Mouse (Mus musculus) forebrain, embryonic 14.5 days (tissue): Measurements from ENCODE around the gene Kif2c. TPM values are rescaled to one million over a fixed set of nuclear protein-coding genes. Genes with fewer than 3 reads are reported as not detected.

Experiments
- ATAC-seq: fragments of 200-750 bp; cut with Nextera tagmentation; 2 replicates; pipeline ENCODE4 v1.8.0; 2017; ENCODE audit warnings: mild to moderate bottlenecking, moderate library complexity
- DNase-seq: peaks from one replicate; pipeline ENCODE4 v3.0.0-alpha.2; 2015; ENCODE audit warnings: low spot score
- H3K27ac ChIP-seq: fragments of 300-500 bp; sonication (generic); 2 replicates; pipeline ENCODE4 v1.5.1; 2014; ENCODE audit warnings: low read depth, mild to moderate bottlenecking, control low read depth, low read length, moderate library complexity
- H3K27me3 ChIP-seq: fragments of 300-500 bp; sonication (generic); replicated peaks from 2 replicates; pipeline ENCODE4 v1.6.1; 2014; ENCODE audit warnings: low read length, control low read depth, mixed read lengths; ENCODE audit not compliant: control insufficient read depth, insufficient read depth
- H3K36me3 ChIP-seq: fragments of 300-500 bp; sonication (generic); 2 replicates; pipeline ENCODE4 v1.6.1; 2014; ENCODE audit warnings: low read length, control low read depth; ENCODE audit not compliant: control insufficient read depth, insufficient read depth
- H3K4me1 ChIP-seq: fragments of 300-500 bp; sonication (generic); 2 replicates; pipeline ENCODE4 v1.6.1; 2014; ENCODE audit warnings: antibody characterized with exemption, low read length, control low read depth; ENCODE audit not compliant: control insufficient read depth, insufficient read depth
- H3K4me2 ChIP-seq: fragments of 300-500 bp; sonication (generic); 2 replicates; pipeline ENCODE4 v1.6.1; 2014; ENCODE audit warnings: mild to moderate bottlenecking, control low read depth, low read length
- H3K4me3 ChIP-seq: fragments of 300-500 bp; sonication (generic); 2 replicates; pipeline ENCODE4 v1.5.1; 2014; ENCODE audit warnings: low read depth, low read length, control low read depth
- H3K9ac ChIP-seq: fragments of 300-500 bp; sonication (generic); 2 replicates; pipeline ENCODE4 v1.6.1; 2014; ENCODE audit warnings: mild to moderate bottlenecking, low read length, control low read depth, moderate library complexity
- H3K9me3 ChIP-seq: fragments of 300-500 bp; sonication (generic); replicated peaks from 2 replicates; pipeline ENCODE4 v1.6.1; 2016; ENCODE audit warnings: low read length, control low read depth, mixed read lengths; ENCODE audit not compliant: control insufficient read depth
- WGBS: fragments of 180-500 bp; shearing (Covaris S2); extraction: QIAGEN DNeasy Blood & Tissue Kit; methylation state at CpG from one replicate; pipeline ENCODE4 v1.1.7; 2014; 5-methylcytosine and 5-hydroxymethylcytosine counted together
- polyA plus RNA-seq: library from polyadenylated mRNA; unstranded; fragments of >200 nt; fragmentation: Nextera tagmentation; extraction: Ambion mirVana; gene quantifications from 2 replicates; pipeline ENCODE4 v1.2.1, GENCODE M21; 2014

Kif2c gene
- polyA plus RNA-seq, 1 experiment from 2014 or later = 38.5 TPM

DNA sequence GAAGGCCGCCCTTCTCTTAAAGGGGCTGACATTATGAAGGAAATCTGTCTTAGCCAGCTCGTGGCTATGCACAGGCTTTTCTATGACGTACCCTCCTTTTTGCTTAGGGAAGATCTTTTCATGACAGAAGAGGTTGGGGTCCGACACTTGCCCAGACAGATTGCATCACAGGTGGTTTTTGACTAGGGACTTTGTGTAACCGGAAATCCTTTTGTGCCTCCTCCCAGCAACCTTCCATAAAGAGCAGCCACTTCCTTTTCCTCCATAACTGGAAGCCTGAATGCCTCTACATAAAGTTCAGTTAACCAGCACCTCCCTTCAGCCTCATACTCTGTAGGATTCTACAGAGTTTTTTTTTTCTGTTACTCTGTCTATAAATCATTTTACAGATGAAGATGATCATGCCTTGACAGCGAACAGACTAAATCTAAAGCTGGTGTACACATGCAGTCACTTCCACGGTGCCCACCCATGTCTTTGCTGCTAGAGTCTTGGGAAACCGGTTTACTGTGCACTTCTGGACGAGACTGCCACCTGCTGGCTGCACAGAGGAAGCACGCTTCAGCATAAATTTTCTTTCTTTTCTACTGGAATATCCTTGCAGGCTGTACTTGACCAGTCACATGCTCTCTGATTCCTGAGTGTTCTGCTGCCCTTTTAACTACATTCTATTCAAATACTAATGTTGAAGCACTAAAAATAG, 36.2 kb upstream of the Kif2c start:
- Histone ChIP-seq H3K27me3 (no peaks in the 10 kb centered on the region), H3K36me3 (no peaks in the 10 kb centered on the region), H3K4me1 (no peaks in the 10 kb centered on the region), H3K9me3 (no peaks in the 10 kb centered on the region), H3K4me3 (no peak overlapping the region), H3K4me2 (no peak overlapping the region), H3K27ac (no peak overlapping the region), H3K9ac (no peak overlapping the region)
- 38% methylated on average over 10 of the region's 10 CpGs for WGBS
- DNase-seq (peak; percentile 78), ATAC-seq (0 out of 2 replicates have a peak, but pooled peaks have one; percentile 12)

DNA sequence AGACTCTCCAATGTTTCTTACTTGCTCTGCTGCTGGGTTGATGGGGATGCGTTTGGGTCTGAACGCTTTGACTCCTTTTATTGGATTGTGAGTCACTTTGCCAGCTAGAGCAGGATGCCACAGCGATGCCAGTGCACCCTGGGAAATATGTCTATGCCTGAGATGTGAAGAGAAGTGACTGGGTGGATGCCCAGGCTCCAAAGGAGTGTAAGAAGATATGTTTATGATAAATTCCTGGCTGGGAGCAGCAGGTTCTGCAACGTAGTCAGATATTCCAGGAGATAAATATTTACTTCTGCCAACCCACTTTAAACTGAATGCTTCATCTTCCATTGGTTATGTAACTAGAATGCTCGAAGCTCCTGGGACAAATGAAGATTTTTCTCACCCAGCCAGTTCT, 34.6 kb upstream of the Kif2c start:
- Histone ChIP-seq H3K9me3 (no peaks in the 10 kb centered on the region), H3K4me3 (no peak overlapping the region), H3K4me1 (no peaks in the 10 kb centered on the region), H3K36me3 (no peaks in the 10 kb centered on the region), H3K9ac (no peak overlapping the region), H3K27me3 (no peaks in the 10 kb centered on the region), H3K27ac (no peak overlapping the region), H3K4me2 (no peak overlapping the region)
- ATAC-seq (no peak), DNase-seq (peak; percentile 22)
- WGBS = 74% methylated on average over 5 of the region's 5 CpGs

DNA sequence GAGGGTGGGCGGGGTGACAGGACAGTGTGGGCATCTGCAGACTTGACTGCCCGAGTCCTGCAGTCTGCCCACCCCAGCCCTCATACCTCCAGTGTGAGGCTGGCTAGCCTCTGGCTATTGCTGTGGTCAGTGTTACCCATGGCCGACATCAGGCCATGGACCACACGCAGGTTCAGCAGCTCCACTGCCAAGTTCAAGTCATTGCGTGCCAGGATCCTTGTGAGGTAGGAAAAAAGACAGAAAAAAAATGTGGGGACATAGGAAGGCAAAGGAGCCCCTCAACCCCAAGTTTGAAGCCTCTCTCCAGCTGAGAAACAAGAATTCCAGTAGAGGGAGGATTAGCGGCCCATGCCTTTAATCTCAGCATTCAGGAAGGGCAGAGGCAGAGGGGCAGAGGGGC, 31.8 kb upstream of the Kif2c start:
- Histone ChIP-seq H3K9me3 (no peaks in the 10 kb centered on the region), H3K27ac (no peak overlapping the region), H3K4me3 (no peak overlapping the region), H3K27me3 (no peaks in the 10 kb centered on the region), H3K36me3 (no peaks in the 10 kb centered on the region), H3K4me1 (no peaks in the 10 kb centered on the region), H3K4me2 (no peak overlapping the region), H3K9ac (no peak overlapping the region)
- ATAC-seq (no peak), DNase-seq (no peak)
- 82% methylated on average over 6 of the region's 6 CpGs for WGBS

DNA sequence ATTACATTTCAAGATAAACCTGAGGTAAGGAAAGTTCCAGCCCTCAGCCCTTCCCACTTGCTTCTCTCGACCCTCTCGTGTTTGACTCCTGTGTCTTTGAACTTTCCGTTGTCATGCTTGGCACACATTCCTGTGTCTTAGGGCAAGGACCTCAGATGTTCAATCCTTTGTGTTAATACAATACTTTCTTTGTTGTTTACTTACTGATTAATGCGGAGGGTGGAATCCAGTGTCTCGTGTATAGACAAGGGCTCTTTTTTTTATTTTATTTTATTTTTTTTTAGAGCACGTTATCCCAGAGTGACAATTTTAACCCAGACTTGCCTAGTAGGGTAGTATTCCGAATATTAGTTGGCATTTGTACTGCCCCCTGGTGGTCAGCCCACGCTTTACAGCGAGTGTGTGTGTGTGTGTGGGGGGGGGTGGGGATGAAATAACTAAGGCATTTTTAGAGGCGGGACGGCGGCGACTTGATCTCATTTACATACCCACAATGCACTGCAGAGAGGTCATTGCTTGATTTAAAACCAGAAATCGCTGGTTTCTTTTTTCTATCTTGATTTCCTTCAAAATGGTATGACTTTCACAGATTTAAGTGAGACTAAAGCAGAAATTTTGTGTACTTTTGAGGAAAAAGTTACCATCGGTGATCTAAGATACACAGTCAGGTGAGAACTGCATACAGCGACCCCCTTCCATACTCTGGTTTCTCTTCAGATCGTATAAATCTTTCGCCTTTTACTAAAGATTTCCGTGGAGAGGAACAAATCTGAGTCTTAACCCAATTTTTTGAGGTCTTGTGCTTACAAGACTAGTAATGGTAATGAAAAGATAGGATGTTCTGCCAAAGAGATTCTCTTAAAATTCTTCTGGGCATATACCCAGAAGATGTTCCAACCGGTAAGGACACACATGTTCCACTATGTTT, 28.0 kb upstream of the Kif2c start:
- peak; percentile 83 for DNase-seq
- Histone ChIP-seq H3K9me3 (no peaks in the 10 kb centered on the region), H3K9ac (no peak overlapping the region), H3K4me3 (no peak overlapping the region), H3K4me2 (no peak overlapping the region), H3K27me3 (no peaks in the 10 kb centered on the region), H3K27ac (no peak overlapping the region), H3K4me1 (no peaks in the 10 kb centered on the region), H3K36me3 (no peaks in the 10 kb centered on the region)
- 2% methylated on average over 20 of the region's 20 CpGs for WGBS
- ATAC-seq = peak; percentile 58

DNA sequence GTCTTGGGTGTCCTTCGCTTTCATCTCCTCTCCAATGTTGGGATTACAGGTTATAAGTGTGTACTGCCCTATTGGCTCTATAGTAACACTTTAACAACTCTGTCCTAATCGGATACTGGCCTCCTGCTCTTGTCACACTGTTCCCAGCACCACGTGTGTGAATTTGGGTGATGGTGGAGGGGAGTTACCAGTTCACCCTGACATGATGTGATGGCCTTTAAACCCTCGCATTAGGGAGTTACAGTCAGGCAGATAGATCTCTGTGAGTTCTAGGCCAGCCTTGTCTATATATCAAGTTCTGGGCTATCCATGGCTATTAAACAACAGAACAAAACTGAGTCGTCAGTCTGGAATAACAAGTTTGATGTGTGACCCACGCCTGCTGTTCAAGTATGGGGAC, 27.2 kb upstream of the Kif2c start:
- no peaks in the 10 kb centered on the region for H3K9me3 ChIP-seq
- H3K4me1 ChIP-seq = no peaks in the 10 kb centered on the region
- H3K9ac ChIP-seq = no peak overlapping the region
- ATAC-seq (no peak), DNase-seq (no peak)
- H3K4me3 ChIP-seq = no peak overlapping the region
- H3K36me3 ChIP-seq = no peaks in the 10 kb centered on the region
- no peaks in the 10 kb centered on the region for H3K27me3 ChIP-seq
- 86% methylated on average over 6 of the region's 6 CpGs for WGBS
- H3K27ac ChIP-seq = no peak overlapping the region
- no peak overlapping the region for H3K4me2 ChIP-seq

DNA sequence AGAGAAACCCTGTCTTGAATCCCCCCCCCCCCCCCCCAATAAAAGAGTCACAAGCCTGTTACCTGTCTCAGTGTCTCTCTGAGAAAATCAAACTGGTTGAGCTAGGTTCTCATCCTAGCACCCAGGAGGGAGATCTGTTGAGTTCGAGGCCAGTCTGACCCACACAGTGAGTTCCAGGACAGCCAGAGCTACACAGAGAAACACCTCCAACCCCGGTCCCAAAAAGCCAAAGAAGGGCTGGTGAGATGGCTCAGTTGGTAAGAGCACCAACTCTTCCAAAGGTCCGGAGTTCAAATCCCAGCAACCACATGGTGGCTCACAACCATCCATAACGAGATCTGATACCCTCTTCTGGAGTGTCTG, 20.5 kb upstream of the Kif2c start:
- H3K4me3 ChIP-seq = no peak overlapping the region
- H3K27ac ChIP-seq = 0 out of 2 replicates have a peak overlapping the region, but pooled peaks have one; percentile 27
- H3K27me3 ChIP-seq = no peaks in the 10 kb centered on the region
- no peak overlapping the region for H3K9ac ChIP-seq
- no peak overlapping the region for H3K4me2 ChIP-seq
- no peaks in the 10 kb centered on the region for H3K9me3 ChIP-seq
- H3K36me3 ChIP-seq = no peaks in the 10 kb centered on the region
- no peak for DNase-seq
- 67% methylated on average over 4 of the region's 4 CpGs for WGBS
- ATAC-seq = no peak
- no peaks in the 10 kb centered on the region for H3K4me1 ChIP-seq

DNA sequence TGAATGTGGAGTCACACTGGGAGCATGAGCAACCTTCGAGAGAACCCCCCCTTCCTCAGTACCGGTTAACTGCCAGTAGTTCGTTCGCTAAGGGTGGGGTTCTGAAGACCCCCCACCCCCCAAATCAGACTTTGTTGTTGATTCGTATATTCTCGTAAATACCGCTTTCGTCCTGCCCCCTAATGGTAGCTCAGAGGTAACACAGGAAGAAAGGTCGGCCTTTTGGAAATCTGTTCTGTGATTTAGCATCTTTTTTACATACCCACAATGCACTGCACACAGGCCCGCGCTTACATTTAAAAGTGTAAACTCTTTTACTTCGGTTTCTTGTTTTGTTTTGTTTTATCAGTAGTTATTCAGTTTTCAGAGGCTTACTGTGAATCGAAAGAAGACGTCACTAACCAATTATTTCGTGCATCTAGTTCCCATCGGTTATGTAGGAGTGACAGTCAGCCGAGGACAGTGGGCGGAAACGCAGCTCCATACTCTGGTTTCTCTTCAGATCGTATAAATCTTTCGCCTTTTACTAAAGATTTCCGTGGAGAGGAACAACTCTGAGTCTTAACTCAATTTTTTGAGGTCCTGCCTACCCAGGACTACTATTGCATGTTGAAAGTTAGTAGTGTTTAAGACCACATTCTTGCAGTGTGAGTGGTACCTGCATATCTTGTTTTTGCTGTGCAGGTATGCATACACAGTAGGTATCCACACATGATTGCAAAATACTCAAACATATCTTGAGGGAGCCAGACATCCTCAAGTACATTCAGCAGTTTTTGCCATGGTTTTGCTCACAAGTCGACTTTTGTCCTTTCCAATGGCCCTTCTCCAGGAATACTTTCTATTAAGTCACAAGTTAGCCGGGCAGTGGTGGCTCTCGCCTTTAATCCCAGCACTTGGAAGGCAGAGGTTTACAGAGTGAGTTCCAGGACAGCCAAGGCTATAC, 19.9 kb upstream of the Kif2c start:
- no peaks in the 10 kb centered on the region for H3K27me3 ChIP-seq
- H3K27ac ChIP-seq = 0 out of 2 replicates have a peak overlapping the region, but pooled peaks have one; percentile 27
- no peaks in the 10 kb centered on the region for H3K36me3 ChIP-seq
- H3K4me3 ChIP-seq = peak overlapping the region; percentile 21
- WGBS = 1% methylated on average over 25 of the region's 25 CpGs
- DNase-seq (peak; percentile 90), ATAC-seq (peak; percentile 79)
- no peaks in the 10 kb centered on the region for H3K9me3 ChIP-seq
- peak overlapping the region; percentile 10; the same call in 1 of the 2 replicates for H3K9ac ChIP-seq
- peak overlapping the region; percentile 46 for H3K4me2 ChIP-seq
- no peaks in the 10 kb centered on the region for H3K4me1 ChIP-seq

DNA sequence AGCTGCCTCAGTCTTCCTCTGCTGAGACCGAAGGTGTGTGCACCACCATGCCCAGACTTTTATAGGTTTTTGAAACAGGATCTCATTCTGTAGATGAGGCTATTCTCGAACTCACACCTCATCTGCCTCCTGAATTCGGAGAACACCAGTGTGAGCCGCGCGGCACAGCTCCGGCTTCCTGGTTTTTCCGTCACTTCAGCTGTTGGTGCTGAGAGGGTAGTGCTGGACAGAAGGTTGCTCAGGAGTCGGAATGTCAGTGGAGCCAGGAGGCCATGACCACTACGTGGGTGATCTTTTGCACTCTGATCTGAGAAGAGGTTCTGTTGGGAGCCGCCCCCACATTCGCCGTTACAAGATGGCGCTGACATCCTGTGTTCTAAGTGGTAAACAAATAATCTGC, 9.4 kb upstream of the Kif2c start:
- H3K27ac ChIP-seq = no peak overlapping the region
- H3K9me3 ChIP-seq = no peaks in the 10 kb centered on the region
- no peaks in the 10 kb centered on the region for H3K27me3 ChIP-seq
- H3K9ac ChIP-seq = no peak overlapping the region
- ATAC-seq = no peak
- H3K4me3 ChIP-seq = no peak overlapping the region
- H3K4me2 ChIP-seq = no peak overlapping the region
- no peak for DNase-seq
- H3K36me3 ChIP-seq = no peaks in the 10 kb centered on the region
- H3K4me1 ChIP-seq = no peaks in the 10 kb centered on the region; the same call in 1 of the 2 replicates
- WGBS = 95% methylated on average over 14 of the region's 14 CpGs
